Mouse (Mus musculus) right cerebral cortex, adult 2 months (tissue): ENCODE results near the gene Mdh1.

ENCODE experiments used
- DNase-seq, 2 experiments: peaks; one replicate each; pipeline ENCODE4 v3.0.0; 2021 to 2022; ENCODE audit warnings: low spot score in 2 of 2

Gene Mdh1

GRCm38 (mm10) chr11:21571700-21572381 lies at the start of gene Mdh1, which contains the start of gene Wdpcp:
Mdh1 (minus strand) TSS chr11:21572367.
Wdpcp (plus strand) TSS chr11:21572235.
- peak; percentile 98 for DNase-seq

- DNase-seq: no peak
These were observed 43.7 kb upstream of the Mdh1 start for GRCm38 (mm10) chr11:21615915-21616314.

- DNase-seq: no peak
These were observed 30.3 kb upstream of the Mdh1 start for GRCm38 (mm10) chr11:21602497-21602896.

GRCm38 (mm10) chr11:21583286-21583685 lies 11.1 kb upstream of the Mdh1 start:
- no peak for DNase-seq

GRCm38 (mm10) chr11:21581472-21581871 lies 9.3 kb upstream of the Mdh1 start:
- DNase-seq: no peak

GRCm38 (mm10) chr11:21570973-21571372 lies 1.2 kb downstream of the Mdh1 start:
- peak; percentile 57 to 74 for DNase-seq

GRCm38 (mm10) chr11:21570109-21570474 lies 2.1 kb downstream of the Mdh1 start:
- DNase-seq: no peak

- peak; percentile 55 to 61 for DNase-seq
These were observed 2.6 kb downstream of the Mdh1 start for GRCm38 (mm10) chr11:21569456-21570108.

GRCm38 (mm10) chr11:21569002-21569401 lies 3.2 kb downstream of the Mdh1 start:
- DNase-seq: no peak

- no peak for DNase-seq
These were observed 4.4 kb downstream of the Mdh1 start for GRCm38 (mm10) chr11:21567733-21568132.

- DNase-seq: no peak
These were observed 5.2 kb downstream of the Mdh1 start for GRCm38 (mm10) chr11:21566934-21567333.

GRCm38 (mm10) chr11:21564681-21565405 lies 7.3 kb downstream of the Mdh1 start:
- DNase-seq: no peak

GRCm38 (mm10) chr11:21563617-21564325 lies 8.4 kb downstream of the Mdh1 start:
- DNase-seq: no peak

- no peak for DNase-seq
These were observed 10.8 kb downstream of the Mdh1 start for GRCm38 (mm10) chr11:21561347-21561746.

GRCm38 (mm10) chr11:21559727-21560126 lies 12.4 kb downstream of the Mdh1 start:
- DNase-seq: no peak

- DNase-seq: no peak
These were observed 20.1 kb downstream of the Mdh1 start for GRCm38 (mm10) chr11:21552049-21552448.

- no peak for DNase-seq
These were observed 21.7 kb downstream of the Mdh1 start for GRCm38 (mm10) chr11:21550222-21551173.

- DNase-seq: no peak
These were observed 22.4 kb downstream of the Mdh1 start for GRCm38 (mm10) chr11:21549754-21550153.

- DNase-seq: no peak
These were observed 23.1 kb downstream of the Mdh1 start for GRCm38 (mm10) chr11:21549052-21549451.

- no peak for DNase-seq
These were observed 24.6 kb downstream of the Mdh1 start for GRCm38 (mm10) chr11:21547518-21547917.

GRCm38 (mm10) chr11:21546671-21547070 lies 25.5 kb downstream of the Mdh1 start:
- DNase-seq: no peak
